Mouse (Mus musculus) kidney, adult 2 months (tissue): Measurements from ENCODE around the gene Nfib.

Experiments
- CTCF ChIP-seq: fragments of 200-500 bp; conservative IDR thresholded peaks from 2 replicates; pipeline ENCODE4 v1.5.1; 2011; ENCODE audit warnings: low read depth, mild to moderate bottlenecking, control low read depth, low read length, moderate library complexity, mixed read lengths; ENCODE audit not compliant: insufficient read depth, insufficient read length
- POLR2A ChIP-seq: fragments of 200-500 bp; IDR thresholded peaks from one replicate; pipeline ENCODE4 v1.6.1; 2011; ENCODE audit warnings: low read depth, low read length, control low read depth

GRCm38 (mm10) chr4:82362294-82362693 lies 343.3 kb downstream of the Nfib start:
- TF ChIP-seq POLR2A = no peak
- TF ChIP-seq CTCF = no peak
